Mouse (Mus musculus) midbrain, embryonic 11.5 days (tissue): ENCODE measurements at regions not wholly inside any gene's neighbourhood (a gene's known extent, or its start where the extent isn't known, plus 50 kb on each side); places are given as distances from the start of the nearest gene placed in this dataset.

Experiments
- ATAC-seq: fragments of 200-750 bp; cut with Nextera tagmentation; 2 replicates; pipeline ENCODE4 v1.8.0; 2017; ENCODE audit warnings: moderate TSS enrichment, moderate library complexity; ENCODE audit not compliant: low FRiP score
- DNase-seq: peaks from one replicate; pipeline ENCODE4 v3.0.0; 2015; ENCODE audit warnings: low spot score; ENCODE audit errors: missing footprints
- H3K27ac ChIP-seq: fragments of 300-500 bp; sonication (generic); 2 replicates; pipeline ENCODE4 v1.5.1; 2014; ENCODE audit warnings: low read depth, low read length
- H3K27me3 ChIP-seq: fragments of 300-500 bp; sonication (generic); 2 replicates; pipeline ENCODE4 v1.6.1; 2014; ENCODE audit warnings: mild to moderate bottlenecking, low read length, moderate library complexity, mixed read lengths; ENCODE audit not compliant: control insufficient read depth, insufficient read depth
- H3K36me3 ChIP-seq: fragments of 300-500 bp; sonication (generic); 2 replicates; pipeline ENCODE4 v1.6.1; 2014; ENCODE audit warnings: mild to moderate bottlenecking, low read length, moderate library complexity, mixed read lengths; ENCODE audit not compliant: control insufficient read depth, insufficient read depth
- H3K4me1 ChIP-seq: fragments of 300-500 bp; sonication (generic); 2 replicates; pipeline ENCODE4 v1.6.1; 2014; ENCODE audit warnings: low read length; ENCODE audit not compliant: control insufficient read depth, insufficient read depth
- H3K4me2 ChIP-seq: fragments of 300-500 bp; sonication (generic); 2 replicates; pipeline ENCODE4 v1.6.1; 2014; ENCODE audit warnings: mild to moderate bottlenecking, moderate library complexity
- H3K4me3 ChIP-seq: fragments of 300-500 bp; sonication (generic); 2 replicates; pipeline ENCODE4 v1.5.1; 2014; ENCODE audit warnings: low read depth, low read length
- H3K9ac ChIP-seq: fragments of 300-500 bp; sonication (generic); 2 replicates; pipeline ENCODE4 v1.6.1; 2014; ENCODE audit warnings: low read length
- H3K9me3 ChIP-seq: fragments of 300-500 bp; sonication (generic); 2 replicates; pipeline ENCODE4 v1.6.1; 2016; ENCODE audit warnings: low read length; ENCODE audit not compliant: control insufficient read depth
- WGBS: fragments of 180-500 bp; shearing (Covaris S2); extraction: QIAGEN DNeasy Blood & Tissue Kit; methylation state at CpG from one replicate; pipeline ENCODE4 v1.1.7; 2014; 5-methylcytosine and 5-hydroxymethylcytosine counted together

- H3K36me3 ChIP-seq, result no peaks in the 10 kb centered on the region
- H3K9ac ChIP-seq, result no peak overlapping the region
- H3K27me3 ChIP-seq, result peaks cover 89% of the 10 kb centered on the region
- no peaks in the 10 kb centered on the region for H3K9me3 ChIP-seq
- ATAC-seq (no peak), DNase-seq (no peak)
- H3K27ac ChIP-seq, result no peak overlapping the region
- 80% methylated on average over 10 of the region's 10 CpGs for WGBS
- peaks cover 5% of the 10 kb centered on the region for H3K4me1 ChIP-seq
- H3K4me3 ChIP-seq, result no peak overlapping the region
- H3K4me2 ChIP-seq, result no peak overlapping the region
Observed at GRCm38 (mm10) chr15:85664432-85664828, 70.4 kb upstream of the Ppara start.

DNA sequence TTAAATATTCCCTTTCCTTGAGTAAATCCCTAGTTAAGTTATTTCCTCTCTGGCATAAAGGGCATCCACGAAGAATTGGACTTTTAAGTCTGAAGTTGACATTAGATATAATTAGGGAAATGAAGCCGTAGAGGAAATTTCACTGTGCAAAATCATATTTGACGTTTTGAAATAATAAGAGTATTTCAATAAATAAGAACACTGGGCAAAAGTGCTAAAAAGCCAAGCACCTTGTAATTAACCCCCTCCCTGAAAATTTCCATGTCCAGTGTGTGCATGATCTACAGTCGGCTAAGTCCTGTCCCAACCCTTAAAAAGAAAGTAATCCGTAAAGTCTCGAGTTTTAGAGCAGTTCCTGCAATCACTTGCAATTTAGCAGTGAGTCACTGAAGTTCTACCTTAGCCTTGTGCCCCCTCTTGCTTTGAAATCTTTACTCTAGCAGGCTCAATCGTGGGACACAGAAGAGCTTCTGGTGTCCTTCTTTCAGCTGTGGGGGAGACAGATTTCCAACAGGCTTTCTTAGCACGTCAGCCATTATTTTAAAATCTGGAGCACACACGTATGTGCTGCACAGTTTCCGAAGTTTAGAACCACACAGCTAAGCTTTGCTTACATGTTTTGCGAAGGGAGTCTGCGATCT lies 69.5 kb upstream of the Ppara start:
- no peak overlapping the region for H3K4me2 ChIP-seq
- no peaks in the 10 kb centered on the region for H3K36me3 ChIP-seq
- H3K4me1 ChIP-seq, result peaks cover 6% of the 10 kb centered on the region
- peak; percentile 91 for DNase-seq
- no peak overlapping the region for H3K4me3 ChIP-seq
- 80% methylated on average over 12 of the region's 12 CpGs for WGBS
- no peak overlapping the region for H3K27ac ChIP-seq
- no peaks in the 10 kb centered on the region for H3K9me3 ChIP-seq
- H3K9ac ChIP-seq, result no peak overlapping the region
- peaks cover 91% of the 10 kb centered on the region for H3K27me3 ChIP-seq
- no peak for ATAC-seq

- Histone ChIP-seq H3K36me3 (no peaks in the 10 kb centered on the region), H3K9ac (no peak overlapping the region), H3K27ac (no peak overlapping the region), H3K9me3 (no peaks in the 10 kb centered on the region), H3K27me3 (peaks cover 91% of the 10 kb centered on the region), H3K4me2 (no peak overlapping the region), H3K4me3 (no peak overlapping the region), H3K4me1 (peaks cover 9% of the 10 kb centered on the region)
- no peak for DNase-seq
- 59% methylated on average over 9 of the region's 9 CpGs for WGBS
- no peak for ATAC-seq
Observed at GRCm38 (mm10) chr15:85666496-85666895, 68.3 kb upstream of the Ppara start.

- Histone ChIP-seq H3K9ac (no peak overlapping the region), H3K4me1 (peaks cover 13% of the 10 kb centered on the region), H3K4me2 (no peak overlapping the region), H3K4me3 (no peak overlapping the region), H3K27ac (no peak overlapping the region), H3K27me3 (peaks cover 91% of the 10 kb centered on the region), H3K36me3 (no peaks in the 10 kb centered on the region), H3K9me3 (no peaks in the 10 kb centered on the region)
- no peak for DNase-seq
- ATAC-seq, result no peak
- 58% methylated on average over 12 of the region's 12 CpGs for whole genome bisulfite sequencing
Observed at GRCm38 (mm10) chr15:85667381-85667791, 67.4 kb upstream of the Ppara start.

GRCm38 (mm10) chr15:85667906-85668590 lies 66.7 kb upstream of the Ppara start:
- peaks cover 91% of the 10 kb centered on the region for H3K27me3 ChIP-seq
- DNase-seq, result no peak
- H3K36me3 ChIP-seq, result no peaks in the 10 kb centered on the region
- peaks cover 13% of the 10 kb centered on the region for H3K4me1 ChIP-seq
- no peaks in the 10 kb centered on the region for H3K9me3 ChIP-seq
- H3K4me2 ChIP-seq, result no peak overlapping the region
- no peak for ATAC-seq
- 76% methylated on average over 7 of the region's 7 CpGs for WGBS
- H3K4me3 ChIP-seq, result no peak overlapping the region
- no peak overlapping the region for H3K9ac ChIP-seq
- H3K27ac ChIP-seq, result no peak overlapping the region

- Histone ChIP-seq H3K4me1 (peaks cover 13% of the 10 kb centered on the region), H3K27me3 (peaks cover 91% of the 10 kb centered on the region), H3K4me2 (no peak overlapping the region), H3K4me3 (no peak overlapping the region), H3K36me3 (no peaks in the 10 kb centered on the region), H3K27ac (no peak overlapping the region), H3K9ac (no peak overlapping the region), H3K9me3 (no peaks in the 10 kb centered on the region)
- no peak for ATAC-seq
- DNase-seq, result peak; percentile 89
- 59% methylated on average over 9 of the region's 9 CpGs for WGBS
Observed at GRCm38 (mm10) chr15:85668871-85669651, 65.7 kb upstream of the Ppara start.

DNA sequence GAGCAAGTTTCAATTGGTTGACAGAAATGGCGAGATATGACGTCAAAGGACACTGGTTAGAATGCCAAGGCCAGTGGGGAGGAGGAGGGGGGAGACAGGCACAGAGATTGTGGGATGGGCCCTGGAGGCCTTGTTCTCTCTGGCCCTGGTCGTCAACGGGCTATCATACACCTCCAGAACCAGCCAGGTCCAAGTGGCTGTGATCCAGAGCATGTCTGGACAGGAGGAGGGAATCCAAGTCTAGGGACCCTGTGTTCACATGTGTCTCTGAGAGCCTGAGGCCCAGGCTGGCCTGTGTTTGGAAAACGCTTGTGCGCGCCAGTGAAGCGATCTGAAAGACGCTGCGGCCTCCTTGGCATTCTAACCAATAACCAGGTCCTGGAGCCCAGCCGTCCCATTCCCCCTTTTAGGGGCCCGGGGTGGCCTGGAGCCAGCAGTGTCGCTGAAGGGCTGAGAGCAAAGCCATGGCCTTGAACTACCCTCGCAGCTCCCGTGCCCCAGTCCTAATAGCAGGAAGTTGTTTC lies 65.1 kb upstream of the Ppara start:
- WGBS, result 34% methylated on average over 15 of the region's 15 CpGs
- peaks cover 13% of the 10 kb centered on the region for H3K4me1 ChIP-seq
- no peak overlapping the region for H3K27ac ChIP-seq
- no peaks in the 10 kb centered on the region for H3K9me3 ChIP-seq
- DNase-seq (peak; percentile 94), ATAC-seq (peak; percentile 2; the same call in 1 of the 2 replicates)
- H3K4me2 ChIP-seq, result peak overlapping the region; percentile 89
- H3K36me3 ChIP-seq, result no peaks in the 10 kb centered on the region
- peak overlapping the region; percentile 57 for H3K4me3 ChIP-seq
- peak overlapping the region; percentile 67; the same call in 1 of the 2 replicates for H3K9ac ChIP-seq
- peaks cover 91% of the 10 kb centered on the region for H3K27me3 ChIP-seq

- DNase-seq, result no peak
- H3K4me3 ChIP-seq, result peak overlapping the region; percentile 57
- H3K27ac ChIP-seq, result no peak overlapping the region
- H3K9me3 ChIP-seq, result no peaks in the 10 kb centered on the region
- H3K9ac ChIP-seq, result peak overlapping the region; percentile 67
- peaks cover 92% of the 10 kb centered on the region for H3K27me3 ChIP-seq
- no peaks in the 10 kb centered on the region for H3K36me3 ChIP-seq
- H3K4me2 ChIP-seq, result peak overlapping the region; percentile 89
- H3K4me1 ChIP-seq, result peaks cover 13% of the 10 kb centered on the region
- WGBS, result 2% methylated on average over 53 of the region's 64 CpGs
- ATAC-seq, result peak; percentile 52
Observed at GRCm38 (mm10) chr15:85670176-85670788, 64.5 kb upstream of the Ppara start.
